Mouse (Mus musculus): ENCODE measurements around the gene Akap8. TPM values are rescaled to one million over a fixed set of nuclear protein-coding genes. Genes with fewer than 3 reads are reported as not detected.
A peak's percentile ranks its signal among the peaks of the same experiment; 100 is the strongest.

The Akap8 gene
- total and polyA plus RNA-seq, 3 experiments, result 58.1 to 90.7 (median 88.6) TPM

DNA sequence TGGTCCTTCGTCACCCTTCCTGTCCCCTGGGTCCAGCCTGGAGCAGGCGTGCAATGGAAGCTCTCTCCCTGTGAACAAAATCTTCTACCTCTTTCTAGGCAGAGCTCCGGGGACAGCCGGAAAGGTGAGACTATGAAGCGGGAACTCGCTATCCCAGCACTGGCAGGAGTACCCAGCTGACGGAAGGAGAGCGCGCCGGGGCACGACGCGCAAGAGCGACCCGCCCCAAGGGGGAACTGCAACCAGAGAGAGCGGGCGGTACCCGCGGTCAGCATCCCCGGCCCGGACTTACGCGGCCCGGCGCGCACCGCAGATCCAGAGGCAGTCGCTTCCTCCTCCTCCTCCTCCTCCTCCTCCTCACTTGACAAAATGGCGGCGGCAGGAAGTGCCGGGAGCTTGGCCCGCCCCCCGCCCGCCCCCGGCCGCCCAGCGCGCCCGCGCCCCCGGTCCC is 37.2 kb downstream of the Akap8 start:
- peak; percentile 84 for DNase-seq

DNA sequence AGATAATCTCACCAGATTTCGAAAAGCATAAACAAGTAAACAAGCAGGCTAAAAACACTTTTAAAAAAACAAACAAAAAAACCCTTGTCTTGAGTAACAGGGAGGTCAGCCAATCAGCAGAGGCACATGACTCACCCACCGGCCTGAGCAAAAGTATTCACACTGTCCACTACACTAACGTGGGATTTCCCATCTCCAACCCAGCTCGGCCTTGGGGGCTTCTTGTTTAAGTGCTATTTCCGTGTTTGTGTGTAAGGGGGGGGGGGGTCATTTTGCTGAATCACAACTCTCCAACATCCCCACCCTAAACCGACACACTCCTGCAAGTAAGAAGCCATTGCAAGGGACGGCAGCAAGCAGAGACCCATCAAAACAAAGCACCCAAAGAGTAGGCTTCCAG is 37.7 kb downstream of the Akap8 start:
- DNase-seq, result peak; percentile 78

DNA sequence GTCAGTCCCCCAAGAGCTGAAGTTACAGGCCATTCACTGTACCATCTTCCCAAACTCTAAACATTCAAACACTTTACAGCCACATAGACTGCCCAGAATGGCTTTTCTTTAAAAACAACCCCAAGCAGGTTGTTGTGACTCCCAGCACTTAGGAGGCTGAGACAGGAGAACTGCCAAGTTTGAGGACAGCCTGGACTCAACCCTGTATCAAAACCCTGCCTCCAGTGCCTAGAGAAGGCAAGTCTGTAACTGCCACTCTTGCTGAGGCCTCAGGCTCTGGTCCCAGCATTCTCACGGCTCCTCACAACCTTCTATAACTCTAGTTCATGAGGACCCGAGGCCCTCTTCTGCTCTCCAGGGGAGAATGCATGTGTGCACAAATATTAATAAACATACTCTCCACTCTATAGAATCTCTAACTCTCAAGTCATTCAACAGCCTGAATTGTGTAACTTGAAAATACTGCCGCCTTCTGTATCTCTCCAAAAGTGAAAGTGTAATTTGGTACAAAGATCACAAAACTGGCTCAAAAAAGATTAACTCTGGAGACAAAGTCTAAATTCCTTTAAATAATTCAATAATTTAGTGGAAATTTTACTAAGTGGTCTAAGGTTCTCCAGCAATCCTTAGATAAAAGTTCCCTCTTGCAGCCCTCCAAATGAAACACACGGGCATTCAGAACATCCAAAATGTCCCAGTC is 39.3 kb downstream of the Akap8 start:
- no peak for DNase-seq

DNA sequence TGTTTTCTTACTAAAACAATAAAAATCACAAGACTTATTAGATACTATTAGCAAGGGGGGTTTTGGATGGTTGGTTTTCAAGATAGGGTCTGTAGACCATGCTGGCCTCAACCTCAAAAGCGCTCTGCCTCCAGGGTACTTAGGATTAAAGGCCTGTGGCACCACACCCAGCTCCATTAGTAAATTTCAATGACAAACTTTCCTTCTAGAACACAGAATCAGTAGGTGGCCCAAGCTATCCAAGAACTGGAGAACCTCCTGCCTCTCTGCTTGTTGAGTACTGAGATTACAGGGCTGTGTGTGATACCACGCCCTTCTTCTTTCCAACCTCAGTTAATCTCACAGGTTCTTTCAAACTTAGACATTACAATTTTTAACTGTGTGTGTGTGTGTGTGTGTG is 39.9 kb downstream of the Akap8 start:
- no peak for DNase-seq

DNA sequence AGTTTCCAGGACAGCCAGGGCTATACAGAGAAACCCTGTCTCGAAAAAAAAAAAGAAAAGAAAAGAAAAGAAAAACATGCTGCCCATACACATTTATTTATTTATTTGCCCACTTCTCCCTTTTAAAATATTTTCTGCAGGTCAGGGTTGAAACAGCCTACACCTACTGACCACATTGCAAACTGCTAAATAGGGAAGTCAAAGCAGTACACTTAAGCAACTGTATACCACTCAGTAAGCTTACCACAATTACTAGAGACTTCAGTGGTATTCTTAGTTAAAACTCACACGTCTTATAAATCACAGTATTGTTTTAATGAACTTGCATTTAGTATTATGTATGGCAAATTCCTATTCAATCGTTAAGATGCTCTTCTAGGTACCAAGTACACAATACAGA is 40.5 kb downstream of the Akap8 start:
- no peak for DNase-seq

DNA sequence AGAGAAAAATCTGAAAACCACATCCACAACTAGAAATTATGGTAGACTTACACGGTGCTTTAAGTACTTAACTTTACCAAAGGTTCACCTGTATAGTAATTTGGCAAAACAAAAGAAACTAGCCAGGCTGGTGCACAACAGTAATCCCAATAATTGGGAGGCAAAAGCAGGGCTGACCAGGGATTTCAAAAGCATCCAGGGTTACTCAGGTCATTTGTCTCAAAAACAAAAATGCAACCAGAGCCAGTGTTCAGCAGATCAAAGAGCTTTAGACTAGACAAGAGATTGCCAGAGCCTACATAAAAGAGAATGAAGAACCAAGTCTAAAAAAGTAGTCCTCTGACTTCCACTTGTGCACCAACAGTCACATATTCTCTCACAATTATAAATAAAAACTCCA is 43.8 kb downstream of the Akap8 start:
- DNase-seq, result no peak

DNA sequence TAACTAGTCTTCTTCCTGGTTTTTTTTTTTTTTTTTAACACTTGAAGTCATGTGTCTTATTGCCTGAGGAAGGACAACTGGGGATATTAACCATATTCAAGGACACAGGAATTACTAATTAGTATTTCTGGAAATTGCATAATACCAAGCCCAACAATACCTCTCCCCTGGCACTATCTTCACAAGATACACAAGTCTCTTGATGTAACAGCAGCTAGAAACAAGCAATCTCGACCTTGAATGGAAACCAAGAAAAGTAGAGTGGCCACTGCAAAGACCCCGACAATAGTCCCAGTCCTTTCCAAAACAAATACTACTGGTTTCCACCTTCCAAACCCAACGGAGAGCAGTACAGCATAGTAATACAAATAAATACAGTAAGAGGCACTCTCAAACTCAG is 45.5 kb downstream of the Akap8 start:
- DNase-seq, result no peak

DNA sequence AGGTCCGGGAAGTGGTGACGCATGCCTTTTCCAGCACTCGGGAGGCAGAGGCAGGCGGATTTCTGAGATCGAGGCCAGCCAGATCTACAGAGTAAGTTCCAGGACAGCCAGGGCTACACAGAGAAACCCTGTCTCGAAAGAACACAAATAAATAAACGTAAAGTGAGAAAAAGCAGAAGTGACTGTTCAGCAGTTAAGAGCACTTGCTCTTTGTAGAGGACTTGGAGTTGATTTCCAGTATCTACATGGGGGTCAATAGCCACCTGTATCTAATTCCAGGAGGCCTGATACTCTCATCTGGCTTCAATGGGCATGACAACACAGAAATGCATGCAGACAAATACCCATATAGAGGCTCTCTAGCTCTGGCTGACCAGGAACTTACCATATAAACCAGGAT is 51.9 kb downstream of the Akap8 start:
- no peak for DNase-seq

DNA sequence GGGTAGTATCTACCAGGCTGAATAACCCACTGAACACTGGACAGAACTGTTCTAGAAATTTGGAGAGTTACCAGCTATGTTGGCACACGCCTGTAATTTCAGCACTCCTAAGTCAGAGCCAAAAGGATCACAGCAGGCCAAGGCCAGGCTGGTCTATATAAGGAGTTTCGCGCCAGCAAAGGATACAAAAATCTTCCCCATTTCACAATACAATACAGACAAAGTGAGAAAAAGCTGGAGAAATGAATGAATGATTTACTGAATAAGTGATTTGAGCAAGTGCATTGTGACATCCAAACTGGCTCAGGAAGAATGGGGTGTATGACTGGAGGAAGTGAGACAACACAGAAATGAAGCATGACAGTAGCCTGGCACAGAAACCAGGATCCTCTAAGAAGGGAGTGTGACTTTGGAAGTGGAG is 52.5 kb downstream of the Akap8 start:
- peak; percentile 81 for DNase-seq

DNA sequence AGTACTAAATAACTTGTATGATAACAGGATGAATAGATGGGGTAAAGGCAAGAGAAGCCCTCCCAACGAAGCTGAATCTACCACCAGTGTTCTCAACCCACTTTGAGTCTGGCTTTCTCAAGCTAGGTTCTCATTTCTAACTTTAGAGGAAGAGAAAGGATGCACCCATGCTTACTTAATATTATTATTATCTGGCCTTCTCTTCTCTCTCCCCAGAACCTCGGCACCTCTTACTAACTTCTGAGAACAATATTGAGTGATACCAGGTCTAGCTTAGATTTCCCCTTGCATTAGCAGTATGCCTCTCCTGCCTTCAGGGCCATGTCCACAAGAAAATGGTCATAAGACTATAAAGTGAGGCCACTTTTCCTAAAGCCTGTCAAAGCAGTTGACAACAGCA is 52.9 kb downstream of the Akap8 start:
- DNase-seq, result no peak

DNA sequence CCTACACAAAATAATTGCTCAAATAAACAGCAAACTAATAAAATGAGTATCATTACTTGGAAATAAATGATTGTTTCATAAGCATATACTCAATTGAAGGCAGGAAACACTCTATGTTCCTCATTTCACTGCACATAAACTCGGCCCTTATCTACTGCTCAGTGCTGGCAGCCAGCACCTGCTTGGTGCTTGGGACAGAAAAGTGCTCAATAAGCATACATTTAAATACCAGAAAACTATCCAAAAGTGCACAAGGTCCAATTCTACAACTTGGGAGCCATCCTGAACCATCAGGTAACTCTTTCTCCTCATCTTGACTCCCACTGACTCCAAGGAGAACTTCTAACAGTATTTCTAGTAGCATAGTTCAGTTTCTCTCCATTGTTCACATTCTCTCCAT is 53.4 kb downstream of the Akap8 start:
- no peak for DNase-seq

DNA sequence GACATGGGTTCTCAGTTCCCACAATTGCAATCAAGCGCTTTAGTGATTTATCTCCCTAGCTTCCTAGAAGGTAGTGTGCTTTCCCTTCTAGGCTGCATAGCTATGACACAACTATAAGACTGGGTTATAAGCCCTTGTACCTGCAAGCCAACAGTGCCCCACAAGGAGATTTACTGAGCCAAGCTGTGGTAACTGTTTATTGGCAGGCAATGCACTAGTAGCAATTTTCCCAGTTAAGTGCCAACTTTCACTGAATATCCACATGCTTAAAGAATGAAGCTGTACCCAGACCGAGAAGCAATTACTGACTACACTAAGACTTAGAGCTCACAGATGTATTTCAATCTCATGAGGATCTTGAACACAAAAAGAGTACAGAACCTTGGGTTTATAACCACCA is 57.4 kb downstream of the Akap8 start:
- DNase-seq, result peak; percentile 32

DNA sequence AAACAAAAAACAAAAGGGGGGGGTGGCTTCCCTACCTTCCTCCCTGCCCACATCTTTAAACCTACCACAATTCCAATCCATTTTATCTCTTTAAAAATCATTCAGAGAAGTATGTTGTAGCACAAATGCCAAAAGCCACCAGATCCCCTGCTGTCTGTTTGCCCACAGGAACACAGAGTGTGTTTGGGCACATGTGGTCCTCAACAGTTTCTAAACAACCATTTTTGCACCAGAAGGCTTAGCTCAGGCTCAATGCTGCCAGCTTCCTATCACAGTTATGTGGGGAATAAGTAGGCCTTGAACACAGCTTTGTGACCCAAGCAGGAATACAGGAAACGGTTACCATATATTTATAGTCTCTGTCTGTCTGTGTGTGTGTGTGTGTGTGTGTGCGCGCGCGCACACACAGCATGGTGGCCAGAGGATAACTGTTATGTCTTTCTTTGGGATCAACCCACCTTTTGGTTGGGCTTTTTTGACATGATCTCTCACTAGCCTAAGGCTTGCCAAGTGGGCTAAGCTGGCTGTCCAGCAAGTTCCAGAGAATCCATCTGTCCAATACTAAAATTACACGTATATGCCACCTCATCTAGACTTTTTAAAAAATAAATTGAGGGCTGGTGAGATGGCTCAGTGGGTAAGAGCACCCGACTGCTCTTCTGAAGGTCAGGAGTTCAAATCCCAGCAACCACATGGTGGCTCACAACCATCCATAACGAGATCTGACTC is 58.0 kb downstream of the Akap8 start:
- DNase-seq, result no peak

DNA sequence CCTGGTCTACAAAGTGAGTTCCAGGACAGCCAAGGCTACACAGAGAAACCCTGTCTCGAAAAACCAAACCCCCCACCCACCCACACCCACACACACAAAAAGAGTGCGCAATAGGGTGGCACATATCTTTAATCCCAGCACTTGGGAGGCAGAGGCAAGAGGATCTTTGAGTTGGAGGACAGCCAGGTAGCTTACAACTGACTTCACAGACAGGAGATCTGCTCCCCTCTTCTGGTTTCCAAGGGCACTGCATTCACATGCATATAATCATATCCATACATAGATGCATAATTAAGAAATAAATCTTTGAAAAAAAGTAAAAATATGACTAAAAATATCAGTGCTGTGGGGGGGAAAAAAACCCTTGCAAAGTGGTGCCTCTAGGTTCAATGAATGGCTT is 62.2 kb downstream of the Akap8 start:
- no peak for DNase-seq

DNA sequence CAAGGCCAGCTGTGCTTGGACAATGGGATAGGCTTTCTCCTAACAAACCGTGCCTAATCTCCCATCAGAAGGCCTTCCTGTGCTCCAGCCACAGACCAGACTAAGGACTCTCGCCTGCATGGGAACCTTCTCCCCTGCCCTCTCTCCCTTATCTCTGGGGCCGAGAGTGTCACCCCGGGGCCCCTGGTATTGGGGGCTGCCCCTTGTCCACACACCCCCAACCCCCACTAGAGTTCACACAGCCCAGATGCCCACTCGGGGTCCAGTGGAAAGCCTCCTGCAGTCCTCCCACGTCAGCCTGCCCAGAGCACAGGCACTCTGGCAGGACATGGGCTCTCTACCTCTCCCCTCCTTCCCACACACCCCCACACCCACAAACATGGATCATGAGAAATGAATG is 63.1 kb downstream of the Akap8 start:
- DNase-seq, result no peak

DNA sequence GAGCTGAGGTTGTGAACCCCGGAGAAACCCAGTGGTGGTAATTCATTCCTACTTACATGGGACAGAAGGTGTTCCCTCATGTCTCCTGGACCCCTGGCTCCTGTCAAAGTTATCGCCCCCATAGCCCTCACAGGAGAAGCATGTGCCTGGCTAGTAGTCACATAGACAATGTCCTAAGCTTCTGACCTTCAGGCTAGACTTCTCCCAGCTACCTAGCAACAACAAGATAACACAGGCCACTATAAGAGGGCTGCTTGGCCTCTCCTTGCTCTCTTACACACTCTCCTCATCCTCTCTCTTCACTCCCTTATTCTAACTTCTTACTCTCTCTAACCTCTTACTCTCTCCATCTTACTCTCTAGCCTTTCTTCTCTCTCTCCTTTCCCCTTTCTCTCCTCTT is 63.6 kb downstream of the Akap8 start:
- DNase-seq, result no peak

DNA sequence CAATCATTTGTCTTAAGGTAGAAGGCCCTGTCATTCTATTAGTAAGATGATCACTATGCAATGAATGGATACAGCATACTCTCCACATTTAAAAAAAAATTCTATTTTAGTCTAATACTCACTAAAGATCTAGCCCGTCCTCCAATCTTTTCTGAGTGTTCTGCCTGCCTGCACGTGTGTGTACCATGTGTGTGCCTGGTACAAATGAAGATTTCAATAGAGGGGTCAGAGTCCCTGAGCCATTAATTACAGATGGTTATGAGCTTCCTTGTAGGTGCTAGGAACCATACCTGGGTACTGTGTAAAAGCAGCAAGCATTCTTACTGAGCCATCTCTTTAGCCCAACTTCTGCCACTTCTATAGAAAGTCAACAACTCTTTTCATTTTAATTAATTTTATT is 64.1 kb downstream of the Akap8 start:
- DNase-seq, result no peak

Other genes starting within 250 kb of the Akap8 start
- 10 to 100 TPM in 1 of 2 experiments, 1 to 10 TPM in 1; 5.6 to 11.7 TPM for gene Notch3, start 154.4 kb downstream of the Akap8 start, total RNA-seq (2021)
- 35.5 and 44.3 TPM in 2 replicates for gene Notch3, start 154.4 kb downstream of the Akap8 start, polyA plus RNA-seq (2012; rRNA removed)
- gene Ephx3, start 131.7 kb downstream of the Akap8 start, total RNA-seq (2021), result under 1 TPM; 0.23 to 0.48 TPM
- gene Ephx3, start 131.7 kb downstream of the Akap8 start, polyA plus RNA-seq (2012; rRNA removed), result 0.81 and 0.96 TPM in 2 replicates
- 100 to 1,000 TPM in 1 of 2 experiments, 10 to 100 TPM in 1; 76.0 to 146 TPM for gene Brd4, start 36.5 kb downstream of the Akap8 start, total RNA-seq (2021)
- 30.6 and 42.8 TPM in 2 replicates for gene Brd4, start 36.5 kb downstream of the Akap8 start, polyA plus RNA-seq (2012; rRNA removed)
- gene Akap8l, start 29.4 kb upstream of the Akap8 start, total RNA-seq (2021), result 100 to 1,000 TPM in 1 of 2 experiments, 10 to 100 TPM in 1; 74.1 to 117 TPM
- gene Akap8l, start 29.4 kb upstream of the Akap8 start, polyA plus RNA-seq (2012; rRNA removed), result 398 and 521 TPM in 2 replicates
- gene Wiz, start 68.2 kb upstream of the Akap8 start, total RNA-seq (2021), result 10 to 100 TPM; 45.9 to 48.9 TPM
- 58.3 and 64.0 TPM in 2 replicates for gene Wiz, start 68.2 kb upstream of the Akap8 start, polyA plus RNA-seq (2012; rRNA removed)
- gene Rasal3, start 82.3 kb upstream of the Akap8 start, total RNA-seq (2021), result 1 to 10 TPM; 1.2 to 1.6 TPM
- gene Rasal3, start 82.3 kb upstream of the Akap8 start, polyA plus RNA-seq (2012; rRNA removed), result 3.3 and 4.1 TPM in 2 replicates
- gene Pglyrp2, start 102.9 kb upstream of the Akap8 start, total RNA-seq (2021), result under 1 TPM; 0.29 to 0.35 TPM
- gene Pglyrp2, start 102.9 kb upstream of the Akap8 start, polyA plus RNA-seq (2012; rRNA removed), result 0.82 and 0.87 TPM in 2 replicates
- not detected for gene Cyp4f39, start 131.5 kb upstream of the Akap8 start, total RNA-seq (2021)
- gene Cyp4f39, start 131.5 kb upstream of the Akap8 start, polyA plus RNA-seq (2012; rRNA removed), result not detected in 2 replicates
- 10 to 100 TPM in 1 of 2 experiments, 1 to 10 TPM in 1; 7.2 to 10.3 TPM for gene Cyp4f17, start 184.8 kb upstream of the Akap8 start, total RNA-seq (2021)
- gene Cyp4f17, start 184.8 kb upstream of the Akap8 start, polyA plus RNA-seq (2012; rRNA removed), result 13.0 and 16.2 TPM in 2 replicates
- 10 to 100 TPM; 10.8 to 11.3 TPM for gene Cyp4f16, start 215.3 kb upstream of the Akap8 start, total RNA-seq (2021)
- gene Cyp4f16, start 215.3 kb upstream of the Akap8 start, polyA plus RNA-seq (2012; rRNA removed), result 10.2 and 13.0 TPM in 2 replicates